Mouse (Mus musculus) embryonic facial prominence, embryonic 11.5 days (tissue): ENCODE measurements around the gene Nanp. TPM values are rescaled to one million over a fixed set of nuclear protein-coding genes. Genes with fewer than 3 reads are reported as not detected.

ENCODE experiments used
- ATAC-seq: fragments of 200-750 bp; cut with Nextera tagmentation; replicated peaks from 2 replicates; pipeline ENCODE4 v1.8.0; 2017; ENCODE audit warnings: low read depth; ENCODE audit not compliant: insufficient number of reproducible peaks, low FRiP score, low TSS enrichment
- DNase-seq: peaks from one replicate; pipeline ENCODE4 v3.0.0-alpha.2; 2015; ENCODE audit warnings: low spot score
- H3K27ac ChIP-seq: fragments of 300-500 bp; sonication (generic); replicated peaks from 2 replicates; pipeline ENCODE4 v1.5.1; 2014; ENCODE audit warnings: mild to moderate bottlenecking, low read depth, low read length, control low read depth
- H3K27me3 ChIP-seq: fragments of 300-500 bp; sonication (generic); 2 replicates; pipeline ENCODE4 v1.6.1; 2014; ENCODE audit warnings: mild to moderate bottlenecking, low read length, moderate library complexity, mixed read lengths; ENCODE audit not compliant: control insufficient read depth, insufficient read depth
- H3K36me3 ChIP-seq: fragments of 300-500 bp; sonication (generic); replicated peaks from 2 replicates; pipeline ENCODE4 v1.6.1; 2014; ENCODE audit warnings: low read depth, mild to moderate bottlenecking, low read length, moderate library complexity, mixed read lengths; ENCODE audit not compliant: control insufficient read depth, insufficient read depth
- H3K4me1 ChIP-seq: fragments of 300-500 bp; sonication (generic); 2 replicates; pipeline ENCODE4 v1.6.1; 2014; ENCODE audit warnings: low read length, mixed read lengths; ENCODE audit not compliant: control insufficient read depth, insufficient read depth
- H3K4me2 ChIP-seq: fragments of 300-500 bp; sonication (generic); 2 replicates; pipeline ENCODE4 v1.6.1; 2014; ENCODE audit warnings: low read depth, mild to moderate bottlenecking, control low read depth, low read length, moderate library complexity
- H3K4me3 ChIP-seq: fragments of 300-500 bp; sonication (generic); 2 replicates; pipeline ENCODE4 v1.5.1; 2014; ENCODE audit warnings: low read depth, low read length, control low read depth
- H3K9ac ChIP-seq: fragments of 300-500 bp; sonication (generic); replicated peaks from 2 replicates; pipeline ENCODE4 v1.6.1; 2014; ENCODE audit warnings: mild to moderate bottlenecking, control low read depth, low read length
- H3K9me3 ChIP-seq: fragments of 300-500 bp; sonication (generic); replicated peaks from 2 replicates; pipeline ENCODE4 v1.6.1; 2016; ENCODE audit warnings: mild to moderate bottlenecking, low read length, inconsistent platforms, mixed read lengths; ENCODE audit not compliant: control insufficient read depth
- WGBS: fragments of 180-500 bp; shearing (Covaris S2); extraction: QIAGEN DNeasy Blood & Tissue Kit; methylation state at CpG from one replicate; pipeline ENCODE4 v1.1.7; 2014; 5-methylcytosine and 5-hydroxymethylcytosine counted together
- polyA plus RNA-seq: library from polyadenylated mRNA; unstranded; fragments of >200 nt; fragmentation: Nextera tagmentation; extraction: Ambion mirVana; gene quantifications from 2 replicates; pipeline ENCODE4 v1.2.1, GENCODE M21; 2014

Gene Nanp
- polyA plus RNA-seq, 1 experiment from 2014 or later: 62.0 TPM

- H3K9ac ChIP-seq: no peak overlapping the region
- WGBS: 91% methylated on average over 3 of the region's 3 CpGs
- DNase-seq (no peak), ATAC-seq (no peak)
- no peaks in the 10 kb centered on the region for H3K9me3 ChIP-seq
- no peak overlapping the region for H3K4me3 ChIP-seq
- no peak overlapping the region for H3K27ac ChIP-seq
- no peaks in the 10 kb centered on the region for H3K27me3 ChIP-seq
- H3K4me1 ChIP-seq: no peaks in the 10 kb centered on the region; the same call in 1 of the 2 replicates
- no peak overlapping the region for H3K4me2 ChIP-seq
- no peaks in the 10 kb centered on the region for H3K36me3 ChIP-seq
Observed at GRCm38 (mm10) chr2:151034435-151034834, 4.8 kb downstream of the Nanp start.

GRCm38 (mm10) chr2:151021158-151021557, 18.0 kb downstream of the Nanp start:
- DNase-seq (no peak), ATAC-seq (no peak)
- WGBS: 88% methylated on average over 10 of the region's 10 CpGs
- H3K9me3 ChIP-seq: no peaks in the 10 kb centered on the region
- no peaks in the 10 kb centered on the region for H3K36me3 ChIP-seq
- H3K9ac ChIP-seq: no peak overlapping the region
- H3K4me3 ChIP-seq: no peak overlapping the region
- no peak overlapping the region for H3K27ac ChIP-seq
- H3K4me2 ChIP-seq: no peak overlapping the region
- H3K27me3 ChIP-seq: no peaks in the 10 kb centered on the region
- H3K4me1 ChIP-seq: no peaks in the 10 kb centered on the region

- H3K4me2 ChIP-seq: no peak overlapping the region
- no peaks in the 10 kb centered on the region for H3K9me3 ChIP-seq
- no peaks in the 10 kb centered on the region for H3K36me3 ChIP-seq
- no peaks in the 10 kb centered on the region for H3K4me1 ChIP-seq
- no peak overlapping the region for H3K9ac ChIP-seq
- H3K27me3 ChIP-seq: no peaks in the 10 kb centered on the region
- no peak overlapping the region for H3K4me3 ChIP-seq
- WGBS: 77% methylated on average over 2 of the region's 2 CpGs
- H3K27ac ChIP-seq: no peak overlapping the region
- ATAC-seq (no peak), DNase-seq (no peak)
Observed at GRCm38 (mm10) chr2:151015316-151015715, 23.9 kb downstream of the Nanp start.

GRCm38 (mm10) chr2:151011273-151011672, 27.9 kb downstream of the Nanp start:
- DNase-seq: no peak
- Histone ChIP-seq H3K9ac (no peak overlapping the region), H3K27me3 (no peaks in the 10 kb centered on the region), H3K4me2 (no peak overlapping the region), H3K4me1 (no peaks in the 10 kb centered on the region), H3K9me3 (no peaks in the 10 kb centered on the region), H3K27ac (no peak overlapping the region), H3K4me3 (no peak overlapping the region), H3K36me3 (no peaks in the 10 kb centered on the region)
- ATAC-seq: no peak
- WGBS: 67% methylated on average over 1 of the region's 1 CpGs

- DNase-seq (no peak), ATAC-seq (peak; percentile 59)
- Histone ChIP-seq H3K9ac (peak overlapping the region; percentile 92), H3K36me3 (no peaks in the 10 kb centered on the region), H3K9me3 (no peaks in the 10 kb centered on the region), H3K4me2 (peak overlapping the region; percentile 88), H3K4me3 (peak overlapping the region; percentile 74), H3K27ac (no peak overlapping the region), H3K27me3 (no peaks in the 10 kb centered on the region), H3K4me1 (no peaks in the 10 kb centered on the region)
- WGBS: 86% methylated on average over 1 of the region's 1 CpGs
Observed at GRCm38 (mm10) chr2:151009515-151010085, 29.6 kb downstream of the Nanp start.

GRCm38 (mm10) chr2:151008939-151009509, 30.2 kb downstream of the Nanp start:
- WGBS: under 1% methylated on average over 50 of the region's 57 CpGs
- no peaks in the 10 kb centered on the region for H3K27me3 ChIP-seq
- H3K27ac ChIP-seq: peak overlapping the region; percentile 79
- H3K9ac ChIP-seq: peak overlapping the region; percentile 92
- DNase-seq (peak; percentile 80), ATAC-seq (peak; percentile 96)
- no peaks in the 10 kb centered on the region for H3K9me3 ChIP-seq
- H3K4me2 ChIP-seq: peak overlapping the region; percentile 88
- no peaks in the 10 kb centered on the region for H3K4me1 ChIP-seq
- no peaks in the 10 kb centered on the region for H3K36me3 ChIP-seq
- peak overlapping the region; percentile 74 for H3K4me3 ChIP-seq

GRCm38 (mm10) chr2:151008517-151008932, 30.7 kb downstream of the Nanp start:
- Histone ChIP-seq H3K27me3 (no peaks in the 10 kb centered on the region), H3K4me2 (peak overlapping the region; percentile 88), H3K9ac (peak overlapping the region; percentile 92), H3K27ac (peak overlapping the region; percentile 79; the same call in 1 of the 2 replicates), H3K9me3 (no peaks in the 10 kb centered on the region), H3K36me3 (no peaks in the 10 kb centered on the region), H3K4me1 (no peaks in the 10 kb centered on the region), H3K4me3 (peak overlapping the region; percentile 74)
- DNase-seq (no peak), ATAC-seq (peak; percentile 53)
- WGBS: under 1% methylated on average over 21 of the region's 21 CpGs

- Histone ChIP-seq H3K4me2 (peak overlapping the region; percentile 88), H3K4me1 (no peaks in the 10 kb centered on the region), H3K9me3 (no peaks in the 10 kb centered on the region), H3K27ac (no peak overlapping the region), H3K27me3 (no peaks in the 10 kb centered on the region), H3K9ac (peak overlapping the region; percentile 92), H3K4me3 (peak overlapping the region; percentile 74), H3K36me3 (no peaks in the 10 kb centered on the region)
- WGBS: 47% methylated on average over 6 of the region's 6 CpGs
- ATAC-seq: no peak
- DNase-seq: no peak
Observed at GRCm38 (mm10) chr2:151008006-151008405, 31.2 kb downstream of the Nanp start.
